Mouse (Mus musculus) Muller cell, postnatal 12 days (primary cell): Measurements from ENCODE around the gene Hnrnph3.
"Not testable (repeated sequence)": the region's sequence is repeated elsewhere in the genome, so short reads cannot be mapped to it uniquely, and the experiment has no call there.

ENCODE experiments used
- DNase-seq: peaks from one replicate; pipeline ENCODE4 v3.0.0-alpha.2; 2015; ENCODE audit errors: inconsistent ontology term

Hnrnph3 gene

GRCm38 (mm10) chr10:63023749-63024579, at the start of gene Hnrnph3, which contains the start of gene Pbld2:
TSS of gene Hnrnph3 (minus strand) at chr10:63024217.
TSS of gene Pbld2 (plus strand) at chr10:63024315.
- peak; percentile 99 for DNase-seq

DNA sequence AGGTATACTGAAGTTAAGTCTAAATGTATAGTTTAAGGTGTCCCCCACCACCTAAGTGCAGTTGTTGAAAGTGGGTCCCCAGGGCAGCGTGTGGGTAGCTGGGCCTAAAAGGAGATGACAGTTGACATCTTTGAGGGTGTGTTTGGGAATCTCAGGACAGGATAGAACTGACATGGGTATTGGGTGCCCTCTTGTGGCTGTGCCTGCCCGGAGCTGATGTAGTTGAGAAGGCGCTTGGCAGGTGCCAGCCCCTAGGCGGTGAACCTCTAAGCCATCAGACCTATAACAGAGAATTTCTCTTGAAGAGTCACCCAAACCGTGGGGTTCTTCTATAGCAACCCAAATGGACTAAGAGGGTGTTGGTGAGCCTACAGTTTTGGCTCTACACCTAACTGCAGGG, 42.0 kb upstream of the Hnrnph3 start:
- peak; percentile 67 for DNase-seq

DNA sequence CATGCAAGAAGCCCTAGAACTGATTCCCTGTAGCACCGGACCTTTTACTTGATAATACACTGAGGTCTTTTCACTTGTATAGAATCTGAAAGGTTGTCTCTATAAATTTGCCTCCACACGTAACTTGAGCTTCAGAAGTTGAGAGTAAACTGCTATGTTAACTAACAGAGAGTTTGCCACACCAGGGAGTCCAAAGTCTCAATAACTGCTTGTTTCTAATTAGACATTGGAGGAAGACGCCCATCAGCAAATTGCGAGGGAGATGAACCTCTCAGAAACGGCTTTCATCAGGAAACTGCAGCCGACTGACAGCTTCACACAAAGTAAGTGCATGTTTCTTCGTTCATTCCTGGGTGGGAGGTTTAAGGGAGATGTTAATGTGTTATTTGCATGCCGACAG, 41.5 kb upstream of the Hnrnph3 start:
- no peak for DNase-seq

DNA sequence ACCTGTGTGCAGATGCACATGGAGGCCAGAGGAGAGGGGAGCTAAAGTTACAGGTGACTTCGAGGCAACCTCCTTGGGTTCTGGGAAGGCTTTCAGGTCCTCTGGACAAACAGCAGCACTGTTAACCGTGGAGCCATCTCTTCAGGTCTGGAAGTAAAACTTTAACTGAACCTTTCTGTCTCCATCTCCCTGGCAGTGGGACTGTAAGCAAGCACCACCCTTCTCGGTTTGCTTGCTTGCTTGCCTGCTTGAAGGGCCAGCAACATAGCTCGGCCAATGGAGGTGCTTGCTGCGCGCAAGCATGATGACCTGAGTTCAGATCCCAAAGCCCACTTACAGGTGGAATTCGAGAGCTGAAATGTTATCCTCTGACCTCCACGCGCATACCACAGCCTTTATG, 40.5 kb upstream of the Hnrnph3 start:
- DNase-seq = no peak

DNA sequence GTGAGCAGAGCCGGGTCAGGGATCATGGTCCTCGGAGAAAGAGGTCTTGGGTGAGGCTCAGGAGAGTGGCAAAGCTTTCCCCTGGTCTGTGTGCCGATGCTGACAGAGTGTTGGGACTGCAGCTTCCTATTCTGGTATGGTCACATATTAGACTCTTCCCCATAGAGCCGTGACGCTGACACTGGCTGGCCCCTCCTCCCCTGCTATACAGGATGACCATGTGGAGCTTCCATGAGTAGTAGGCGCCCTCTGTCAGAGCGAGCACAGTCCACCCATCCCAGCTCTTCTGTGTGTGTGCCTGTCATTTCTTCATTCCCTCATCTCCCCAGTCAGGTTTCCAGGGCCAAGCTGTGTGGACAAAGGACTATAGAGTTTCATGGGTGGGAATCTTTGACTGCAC, 39.3 kb upstream of the Hnrnph3 start:
- no peak for DNase-seq

DNA sequence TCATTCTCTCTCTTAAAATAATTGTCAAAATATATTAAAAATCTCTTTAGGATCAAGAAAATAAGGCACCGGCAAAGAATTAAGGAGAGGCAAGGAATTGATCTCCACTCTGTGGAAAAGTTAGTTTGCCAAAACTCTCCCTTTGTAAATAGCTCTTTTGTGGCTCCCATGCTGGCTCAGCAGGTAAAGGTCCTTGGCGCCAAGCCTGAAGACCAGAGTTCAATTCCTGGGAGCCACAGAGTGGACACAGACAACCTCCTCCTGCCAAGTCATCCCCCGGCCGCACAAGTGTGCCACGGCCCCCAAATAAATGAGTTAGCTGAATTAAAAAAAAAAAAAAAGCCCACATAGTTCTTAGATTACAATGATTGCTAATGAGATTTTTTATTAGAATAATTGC, 38.7 kb upstream of the Hnrnph3 start:
- no peak for DNase-seq

DNA sequence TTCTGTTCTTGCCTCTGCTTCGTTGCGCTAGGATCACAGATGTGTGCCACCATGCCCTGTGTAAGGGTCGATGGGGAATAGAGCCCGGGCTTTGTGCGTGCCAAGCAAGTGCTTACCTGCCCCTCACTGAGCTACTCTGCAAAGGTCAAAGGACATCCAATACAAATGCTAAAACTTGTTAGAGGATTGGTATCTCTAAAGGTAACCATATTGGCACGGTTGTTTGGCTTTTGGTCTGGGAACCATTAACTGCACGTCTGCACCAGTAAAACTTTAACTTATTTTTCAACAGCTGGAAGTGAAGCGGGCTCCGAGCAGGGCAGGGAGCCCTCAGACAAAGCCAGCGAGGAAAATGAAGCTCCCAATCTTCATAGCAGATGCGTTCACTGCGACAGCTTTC, 37.2 kb upstream of the Hnrnph3 start:
- DNase-seq = no peak

DNA sequence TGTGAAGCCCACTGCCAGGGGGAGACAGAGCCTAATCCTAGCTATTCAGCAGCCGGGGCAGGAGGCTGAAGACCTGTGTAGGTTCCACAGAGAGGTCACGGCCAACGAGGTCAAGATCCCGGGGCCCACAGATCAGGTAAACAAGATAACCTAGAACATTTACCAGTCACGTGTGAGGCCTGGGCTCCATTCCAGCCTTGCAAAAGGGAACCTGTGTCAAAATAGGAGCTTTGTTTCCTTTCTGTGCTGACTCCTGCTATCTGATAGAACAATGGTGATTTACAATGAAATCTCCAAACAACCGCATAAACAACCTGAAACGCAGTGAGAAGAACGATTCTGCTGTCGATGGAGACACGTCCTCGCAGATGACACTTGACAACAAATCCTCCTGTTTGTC, 36.4 kb upstream of the Hnrnph3 start:
- no peak for DNase-seq

DNA sequence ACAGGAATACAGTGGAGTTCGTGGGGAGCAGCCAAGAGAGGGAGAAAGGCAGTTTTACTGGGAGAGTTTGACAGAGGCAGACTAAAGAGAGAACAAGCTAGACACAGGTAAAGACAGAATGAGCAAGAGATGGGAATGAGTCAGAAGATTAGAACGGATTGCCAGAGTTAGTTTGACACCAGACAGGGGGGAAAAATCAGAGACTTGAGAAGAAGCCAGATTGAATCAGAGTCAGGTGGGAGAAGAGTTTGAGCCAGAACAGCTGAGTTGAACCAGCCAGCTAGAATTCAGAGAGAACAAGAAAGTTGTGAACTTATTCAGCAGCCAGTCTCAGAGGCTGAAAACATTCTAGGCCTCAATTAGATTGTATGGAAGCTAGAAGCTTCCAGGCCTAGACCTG, 35.8 kb upstream of the Hnrnph3 start, which contains the start of gene Pbld1:
TSS of gene Pbld1 (plus strand) at position 301 of the 400 bp plus-strand sequence.
- no peak for DNase-seq

GRCm38 (mm10) chr10:63056966-63057750, 33.1 kb upstream of the Hnrnph3 start:
- no peak for DNase-seq

DNA sequence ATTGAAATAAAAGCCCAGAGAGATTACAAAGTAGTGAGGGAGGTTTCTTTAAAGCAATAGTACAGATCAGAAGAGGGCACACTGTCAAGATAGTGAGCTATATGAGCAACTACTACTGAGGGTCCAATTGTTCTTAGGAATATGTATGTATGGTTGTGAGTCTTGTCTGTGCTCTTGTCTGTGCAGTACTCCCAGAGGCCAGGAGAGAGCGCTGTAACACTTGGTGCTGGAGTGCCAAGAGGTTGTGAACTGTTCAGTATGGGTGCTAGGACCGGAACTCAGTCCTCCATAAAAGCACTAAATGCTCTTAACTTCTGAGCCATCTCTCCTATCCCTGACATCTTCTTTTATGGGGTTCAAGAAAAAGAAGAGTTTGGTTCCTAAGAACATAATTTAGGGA, 30.6 kb upstream of the Hnrnph3 start:
- DNase-seq = no peak

GRCm38 (mm10) chr10:63054071-63054470, 30.1 kb upstream of the Hnrnph3 start:
- not testable (repeated sequence) for DNase-seq

- DNase-seq = no peak
Observed at GRCm38 (mm10) chr10:63053007-63053406, 29.0 kb upstream of the Hnrnph3 start.

GRCm38 (mm10) chr10:63052011-63052410, 28.0 kb upstream of the Hnrnph3 start:
- DNase-seq = no peak

- DNase-seq = no peak
Observed at GRCm38 (mm10) chr10:63051267-63051666, 27.2 kb upstream of the Hnrnph3 start.

GRCm38 (mm10) chr10:63049106-63049505, 25.1 kb upstream of the Hnrnph3 start:
- DNase-seq = no peak

DNA sequence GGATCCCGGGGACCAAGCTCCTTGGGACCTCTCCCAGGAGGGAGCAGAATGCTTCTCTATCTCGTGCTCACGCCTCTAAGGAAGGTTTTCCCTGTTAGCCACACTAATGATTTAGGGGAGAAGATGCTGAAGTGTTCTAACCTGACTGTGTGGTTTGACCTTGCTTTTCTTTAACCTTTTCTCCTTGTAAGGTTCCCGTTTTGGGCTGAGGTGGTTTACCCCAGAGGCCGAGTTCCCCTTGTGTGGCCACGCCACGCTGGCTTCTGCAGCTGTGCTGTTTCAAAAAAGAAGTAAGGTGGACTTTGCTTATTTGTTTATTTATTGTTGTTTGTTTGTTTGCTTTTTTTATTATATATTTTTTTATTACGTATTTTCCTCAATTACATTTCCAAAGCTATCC, 23.7 kb upstream of the Hnrnph3 start:
- DNase-seq = no peak

DNA sequence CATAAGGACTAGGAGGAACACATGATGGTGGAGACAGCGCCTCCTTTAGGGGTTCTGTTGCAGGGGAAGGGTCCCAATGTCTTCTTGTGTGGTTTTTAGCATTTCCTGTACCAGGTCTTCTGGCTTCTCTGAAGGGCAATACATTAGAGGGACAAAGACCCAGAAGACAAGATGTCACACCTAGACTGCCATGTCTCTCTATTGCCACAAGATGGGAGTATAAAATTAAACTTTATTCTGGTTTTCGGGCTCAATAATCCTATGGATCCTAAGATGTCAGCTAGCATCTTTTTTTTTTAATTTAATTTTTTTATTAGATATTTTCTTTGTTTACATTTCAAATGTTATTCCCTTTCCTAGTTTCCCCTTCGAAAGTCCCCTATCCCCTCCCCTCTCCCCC, 19.1 kb upstream of the Hnrnph3 start:
- DNase-seq = no peak

GRCm38 (mm10) chr10:63039867-63040628, 16.0 kb upstream of the Hnrnph3 start:
- DNase-seq = no peak

DNA sequence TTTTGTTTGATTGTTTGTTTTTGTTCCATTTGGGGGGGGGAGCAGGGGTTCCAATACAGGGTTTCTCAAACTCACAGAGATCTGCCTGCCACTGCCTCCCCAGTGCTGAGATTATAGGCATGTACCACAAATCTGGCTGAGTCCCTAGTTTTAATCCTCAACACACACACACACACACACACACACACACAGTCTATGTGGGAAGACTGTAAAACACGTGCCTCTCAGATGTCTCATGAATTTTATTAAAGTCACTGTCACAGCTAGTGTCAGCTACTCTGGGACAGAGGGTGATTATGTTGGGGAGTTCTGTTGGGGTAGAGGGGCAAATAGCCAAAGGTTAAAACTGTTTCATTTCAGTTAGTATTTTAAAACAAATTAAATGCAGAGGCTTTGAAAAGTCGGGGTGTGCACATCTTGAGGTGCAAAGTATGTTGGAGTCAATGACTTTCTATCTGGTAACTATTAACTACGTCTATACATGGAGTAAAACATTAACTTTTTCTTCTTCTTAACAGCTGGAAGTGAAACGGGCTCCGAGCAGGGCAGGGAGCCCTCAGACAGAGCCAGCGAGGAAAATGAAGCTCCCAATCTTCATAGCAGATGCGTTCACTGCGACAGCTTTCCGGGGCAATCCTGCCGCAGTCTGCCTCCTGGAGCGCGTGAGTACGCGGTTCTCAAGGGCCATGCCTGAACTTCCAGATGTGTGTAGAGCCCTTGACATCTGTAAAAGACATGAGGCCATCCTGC, 14.7 kb upstream of the Hnrnph3 start:
- no peak for DNase-seq

GRCm38 (mm10) chr10:63032956-63033355, 8.9 kb upstream of the Hnrnph3 start:
- no peak for DNase-seq
